Mouse (Mus musculus) MEL (cell line): ENCODE data around the gene Ankrd13c.

Source experiments
- CTCF ChIP-seq, 3 experiments: IDR thresholded peaks in 2 of 3; conservative IDR thresholded peaks in 1 of 3; 2 replicates each; pipeline ENCODE4 v1.5.1; 2011 to 2012; ENCODE audit warnings: low read length in 3 of 3, low read depth in 2 of 3, mild to moderate bottlenecking in 2 of 3, improper control_type of control experiment in 1 of 3, inconsistent platforms in 1 of 3, mixed read lengths in 1 of 3, moderate library complexity in 1 of 3; ENCODE audit not compliant: control insufficient read depth in 1 of 3, insufficient read depth in 1 of 3, poor library complexity in 1 of 3, severe bottlenecking in 1 of 3
- POLR2AphosphoS5 ChIP-seq: IDR thresholded peaks from 2 replicates; pipeline ENCODE4 v1.6.1; 2012; ENCODE audit warnings: low read depth, borderline replicate concordance, mild to moderate bottlenecking, inconsistent platforms, low read length, moderate library complexity, mixed read lengths
- ZC3H11A ChIP-seq: IDR thresholded peaks from 2 replicates; pipeline ENCODE4 v1.6.1; 2012; ENCODE audit warnings: low read depth, mild to moderate bottlenecking, inconsistent platforms, low read length, improper control_type of control experiment

- TF ChIP-seq POLR2AphosphoS5 (no peak), CTCF (IDR thresholded peaks at IDR 0.05 in 2 of 3, conservative IDR thresholded peaks at IDR 0.05 in 1 of 3; ENCODE audit: control insufficient read depth in 1 of 3, insufficient read depth in 1 of 3, low read depth in 2 of 3, low read length in 3 of 3, poor library complexity in 1 of 3, severe bottlenecking in 1 of 3) (no peak), ZC3H11A (no peak)
These were observed 85.1 kb downstream of the Ankrd13c start for GRCm38 (mm10) chr3:158032106-158032505.
